In the genomic region with DNA sequence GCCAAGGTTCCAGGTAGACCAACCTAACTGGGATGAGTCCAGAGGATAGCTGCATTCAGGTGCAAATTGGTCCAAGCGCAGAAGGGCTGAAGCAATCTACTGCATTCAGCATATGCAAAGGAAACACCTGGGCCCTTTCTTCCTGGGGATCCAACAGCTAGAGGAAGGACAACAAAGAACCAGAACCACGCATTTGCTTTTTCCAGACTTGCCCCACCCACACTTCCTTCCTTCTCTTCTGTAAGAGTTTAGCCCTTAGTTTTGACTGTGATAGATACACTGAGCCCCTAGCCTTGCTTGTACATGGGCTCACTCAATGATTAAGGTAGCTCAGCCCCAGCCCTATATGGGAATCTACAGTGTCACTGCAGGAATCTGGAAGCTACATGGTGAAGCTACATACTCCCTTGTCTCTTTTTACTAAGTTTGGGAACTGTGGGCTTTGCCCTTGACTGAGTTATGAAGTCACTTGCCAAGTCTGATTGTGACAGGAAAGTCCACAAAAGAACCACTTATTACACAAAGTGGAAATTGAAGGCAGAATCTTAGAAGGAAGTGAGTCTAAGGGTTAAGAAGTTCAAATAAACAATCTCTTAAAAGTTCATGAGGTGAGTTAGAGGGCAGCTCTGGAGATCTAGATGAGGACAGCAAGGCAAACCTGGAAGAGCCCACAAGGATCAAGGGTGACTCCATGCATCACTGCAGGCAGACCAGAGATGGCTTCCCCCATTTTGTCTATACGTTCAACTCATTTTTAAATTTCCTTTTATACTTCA, we compare ENCODE assay signal across 11 mouse cellular contexts. TPM values are rescaled to one million over a fixed set of nuclear protein-coding genes. Genes with fewer than 3 reads are reported as not detected.
DNase-seq lines count a peak whose midpoint lies in the region; ATAC-seq and TF ChIP-seq lines count a peak whose summit lies in the region.
"Had no signal": no experiment of that assay in that cellular context is flagged by ENCODE, and none has a peak within 500 bp of the region (broad histone marks: within the 10 kb centered on the region; RNA-seq: fewer than 3 reads in every experiment).

No protein-coding gene starts in this region.

- peak overlapping the region; percentile 26 for H3K27ac ChIP-seq in lung, embryonic 16.5 days (ENCODE audit: low read length)
- peak overlapping the region; percentile 75 for H3K27ac ChIP-seq in heart, adult 2 months
- no peak overlapping the region; the same call in 1 of the 2 replicates for H3K27ac ChIP-seq in thymus, adult 2 months (ENCODE audit: control insufficient read depth, insufficient read depth, low read length)
- H3K27ac ChIP-seq: forebrain, embryonic 15.5 days; limb, embryonic 12.5 days had no signal

- intact Hi-C loops in heart, adult 2 months (cut with DNase I) = loop anchor here (1.0 to 5.0 kb wide), 4 partner anchors 20 to 92 kb away; partner anchors contain the start of gene Cd200

- peak; percentile 75; the same call in 1 of the 2 replicates for TF ChIP-seq POLR2A in heart, adult 2 months (IDR thresholded peaks at IDR 0.05; ENCODE audit: insufficient read depth, low read depth, low read length)
- TF ChIP-seq POLR2A in thymus, adult 2 months (IDR thresholded peaks at IDR 0.05; ENCODE audit: control insufficient read depth, extremely low read depth, insufficient read depth, low read length, poor library complexity) = no peak

- H3K36me3 ChIP-seq in lung, embryonic 16.5 days (ENCODE audit: control insufficient read depth, insufficient read depth, low read length) = no peaks in the 10 kb centered on the region
- peaks cover 3% of the 10 kb centered on the region for H3K36me3 ChIP-seq in heart, adult 2 months (ENCODE audit: control insufficient read depth, insufficient read depth, low read length)
- no peaks in the 10 kb centered on the region for H3K36me3 ChIP-seq in thymus, adult 2 months (ENCODE audit: control insufficient read depth, insufficient read depth, low read length)
- H3K36me3 ChIP-seq: forebrain, embryonic 15.5 days; limb, embryonic 12.5 days had no signal

- 49% methylated on average over 3 of the region's 3 CpGs for whole genome bisulfite sequencing in lung, embryonic 16.5 days
- 37% methylated on average over 3 of the region's 3 CpGs for WGBS in heart, adult 2 months
- 36% methylated on average over 3 of the region's 3 CpGs for WGBS in thymus, adult 2 months

- H3K4me2 ChIP-seq in lung, embryonic 16.5 days (ENCODE audit: low read depth, low read length) = no peak overlapping the region
- H3K4me2 ChIP-seq: forebrain, embryonic 15.5 days; limb, embryonic 12.5 days had no signal

- no peaks in the 10 kb centered on the region for H3K9me3 ChIP-seq in lung, embryonic 16.5 days (ENCODE audit: control insufficient read depth, low read length)
- H3K9me3 ChIP-seq: forebrain, embryonic 15.5 days; limb, embryonic 12.5 days had no signal

- H3K27me3 ChIP-seq in lung, embryonic 16.5 days (ENCODE audit: control insufficient read depth, insufficient read depth, low read depth, low read length) = no peaks in the 10 kb centered on the region
- no peaks in the 10 kb centered on the region for H3K27me3 ChIP-seq in heart, adult 2 months (ENCODE audit: control insufficient read depth, insufficient read depth, low read length)
- H3K27me3 ChIP-seq in thymus, adult 2 months (ENCODE audit: control insufficient read depth, insufficient read depth, low read length) = no peaks in the 10 kb centered on the region
- H3K27me3 ChIP-seq: forebrain, embryonic 15.5 days; limb, embryonic 12.5 days had no signal

- peak; percentile 98 for TF ChIP-seq EP300 in heart, adult 2 months (IDR thresholded peaks at IDR 0.05; ENCODE audit: insufficient read depth, low read depth, low read length)

- no peaks in the 10 kb centered on the region for H3K79me2 ChIP-seq in heart, adult 2 months (replicated peaks; ENCODE audit: control insufficient read depth, insufficient read depth, low read length)

- ATAC-seq in lung, embryonic 16.5 days (ENCODE audit: low read depth) = peak; percentile 86
- no peak for ATAC-seq in megakaryocyte, adult 5-6 weeks (ENCODE audit: poor library complexity, severe bottlenecking)
- ATAC-seq: forebrain, embryonic 15.5 days had no signal

- no peak for TF ChIP-seq CTCF in heart, adult 2 months (IDR thresholded peaks at IDR 0.05)
- no peak for TF ChIP-seq CTCF in thymus, adult 2 months (IDR thresholded peaks at IDR 0.05; ENCODE audit: borderline replicate concordance, control insufficient read depth, extremely low read depth, insufficient read depth, low read length, poor library complexity)

- H3K4me3 ChIP-seq in lung, embryonic 16.5 days (ENCODE audit: low read length) = no peak overlapping the region
- no peak overlapping the region for H3K4me3 ChIP-seq in heart, adult 2 months
- H3K4me3 ChIP-seq in thymus, adult 2 months (ENCODE audit: control insufficient read depth, insufficient read depth, low read length) = no peak overlapping the region
- H3K4me3 ChIP-seq: forebrain, embryonic 15.5 days; limb, embryonic 12.5 days had no signal

- no peaks in the 10 kb centered on the region for H3K4me1 ChIP-seq in lung, embryonic 16.5 days (replicated peaks; ENCODE audit: control insufficient read depth, insufficient read depth, low read length)
- H3K4me1 ChIP-seq in heart, adult 2 months (ENCODE audit: control insufficient read depth, insufficient read depth, low read length) = peaks cover 3% of the 10 kb centered on the region
- H3K4me1 ChIP-seq in thymus, adult 2 months (replicated peaks; ENCODE audit: control insufficient read depth, insufficient read depth, low read length) = peaks cover 5% of the 10 kb centered on the region; the same call in 1 of the 2 replicates
- H3K4me1 ChIP-seq: forebrain, embryonic 15.5 days; limb, embryonic 12.5 days had no signal

- H3K9ac ChIP-seq in lung, embryonic 16.5 days (ENCODE audit: low read length) = no peak overlapping the region
- no peak overlapping the region for H3K9ac ChIP-seq in heart, adult 2 months (ENCODE audit: low read depth, low read length)
- H3K9ac ChIP-seq: forebrain, embryonic 15.5 days; limb, embryonic 12.5 days had no signal

- DNase-seq in lung, postnatal 14 days = no peak
- peak in 1 of 2 experiments; percentile 73 for DNase-seq in heart, adult 2 months
- peak; percentile 46 to 66 for DNase-seq in kidney, adult 8-10 months
- DNase-seq in thymus, adult 2 months = peak; percentile 45
- no peak for DNase-seq in liver
- no peak for DNase-seq in left cerebral cortex, adult 9 months (ENCODE audit: low spot score in 2 of 2)
- DNase-seq: midbrain, embryonic 14.5 days had no signal

RNA-seq across cellular contexts. Expression of gene Cd200, which starts 59.1 kb away (rescaled TPM):
- polyA plus RNA-seq in lung, embryonic 16.5 days (2015; fragmentation: Nextera tagmentation; extraction: Ambion mirVana) = 80.1 and 82.9 TPM in 2 replicates
- 10 to 100 TPM; 63.6 to 69.3 TPM for total RNA-seq in heart, adult 2 months (2021)
- polyA plus RNA-seq in heart, adult 2 months (2012; rRNA removed) = 90.0 and 99.3 TPM in 2 replicates
- 32.5 and 43.7 TPM in 2 replicates for polyA plus RNA-seq in thymus, adult 2 months (2012; rRNA removed)
- total RNA-seq in megakaryocyte, adult 5-6 weeks (2015) = 0.82 and 3.9 TPM in 2 replicates
- total RNA-seq in megakaryocyte, adult 5-6 weeks (2017) = 0.12 and 0.66 TPM in 2 replicates

Comparison
In these comparisons a context has a peak if more than half of its experiments do, and no peak if none do; other contexts are left out.
1. DNase-seq: peak in kidney, adult 8-10 months (2 of 2) and thymus, adult 2 months (single experiment); none in lung, postnatal 14 days (single experiment), liver (single experiment) and left cerebral cortex, adult 9 months (0 of 2).